Mouse (Mus musculus) heart, adult 8-10 months (tissue): ENCODE data around the gene Chst12. TPM values are rescaled to one million over a fixed set of nuclear protein-coding genes. Genes with fewer than 3 reads are reported as not detected.
A peak's percentile ranks its signal among the peaks of the same experiment; 100 is the strongest.
"Not testable (repeated sequence)": the region's sequence is repeated elsewhere in the genome, so short reads cannot be mapped to it uniquely, and the experiment has no call there.

ENCODE experiments used
- DNase-seq: peaks from one replicate; pipeline ENCODE4 v3.0.0; 2022; ENCODE audit warnings: low spot score
- total RNA-seq, 4 experiments: library from RNA; stranded (reverse); gene quantifications; 2 replicates each; pipeline ENCODE4 v1.2.4; 2022

The Chst12 gene
- 1 to 10 TPM; 3.9 to 5.2 (median 4.6) TPM for total RNA-seq

GRCm38 (mm10) chr5:140505208-140505780 is at the start of gene Chst12:
Gene Chst12, plus strand, starts transcription at chr5:140505550.
- DNase-seq = peak; percentile 99

- no peak for DNase-seq
Observed at GRCm38 (mm10) chr5:140461476-140461875, 43.9 kb upstream of the Chst12 start.

DNA sequence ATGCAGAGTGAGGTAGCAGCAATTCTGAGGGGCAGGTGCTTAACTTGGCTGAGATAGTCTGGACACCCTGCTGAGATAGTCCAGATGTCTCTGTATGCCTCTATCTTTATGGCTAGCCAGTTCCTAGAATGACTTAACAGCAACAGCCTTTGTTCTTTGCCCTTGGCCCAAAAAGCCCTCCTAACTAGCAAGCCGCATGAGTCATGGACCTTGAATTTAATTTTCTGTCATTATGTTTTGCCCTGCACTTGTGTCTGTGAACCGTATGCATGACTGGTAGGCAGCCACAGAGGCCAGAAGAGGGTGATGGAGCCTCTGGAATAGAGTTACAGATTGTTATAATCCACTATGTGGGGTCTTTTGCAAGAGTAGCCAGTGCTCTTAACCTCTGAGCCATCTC is 42.2 kb upstream of the Chst12 start:
- DNase-seq = not testable (repeated sequence)

DNA sequence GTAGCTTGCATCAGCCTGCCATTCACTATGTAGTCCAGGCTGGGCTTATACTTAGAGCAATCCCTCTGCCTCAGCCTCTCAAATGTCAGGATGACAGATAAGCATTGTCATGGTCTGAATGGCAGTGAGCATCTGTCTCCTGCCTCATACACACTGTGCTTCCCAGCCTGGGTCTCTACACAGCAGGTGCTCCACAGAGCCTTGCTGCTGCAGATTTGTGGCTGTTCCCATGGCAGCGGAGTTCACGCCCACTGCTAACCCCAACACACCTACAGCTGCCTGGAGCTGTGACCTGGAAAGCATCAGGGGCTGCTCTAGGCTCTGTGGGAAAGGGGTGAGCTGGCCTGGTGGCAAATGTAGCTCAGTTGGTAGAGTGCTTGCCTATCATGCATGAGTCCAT is 40.4 kb upstream of the Chst12 start:
- no peak for DNase-seq

- no peak for DNase-seq
Observed at GRCm38 (mm10) chr5:140472336-140472735, 33.0 kb upstream of the Chst12 start.

- DNase-seq = no peak
Observed at GRCm38 (mm10) chr5:140481458-140481857, 23.9 kb upstream of the Chst12 start.

GRCm38 (mm10) chr5:140491142-140491541 is 14.2 kb upstream of the Chst12 start:
- DNase-seq = no peak

GRCm38 (mm10) chr5:140492684-140493233 is 12.6 kb upstream of the Chst12 start:
- DNase-seq = no peak

DNA sequence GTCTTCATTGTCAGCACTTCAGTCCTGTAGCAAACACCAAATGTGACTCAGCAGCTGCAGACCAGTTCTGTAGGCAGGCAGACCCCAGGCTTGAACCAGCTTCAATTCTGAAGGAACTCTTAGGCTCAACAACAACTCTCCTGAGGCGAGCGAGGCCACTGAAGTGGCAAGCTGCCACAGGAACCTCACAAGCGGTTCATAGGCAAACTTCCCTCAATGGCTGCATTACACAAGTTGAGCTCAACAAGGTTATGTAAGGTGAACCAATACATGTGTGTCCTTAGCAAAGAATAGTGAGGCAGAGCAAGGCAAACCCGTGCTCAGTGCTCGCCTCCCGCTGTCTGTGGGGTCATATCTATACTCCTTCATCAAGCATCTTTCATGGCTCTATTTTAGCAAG is 7.2 kb upstream of the Chst12 start:
- DNase-seq = no peak

DNA sequence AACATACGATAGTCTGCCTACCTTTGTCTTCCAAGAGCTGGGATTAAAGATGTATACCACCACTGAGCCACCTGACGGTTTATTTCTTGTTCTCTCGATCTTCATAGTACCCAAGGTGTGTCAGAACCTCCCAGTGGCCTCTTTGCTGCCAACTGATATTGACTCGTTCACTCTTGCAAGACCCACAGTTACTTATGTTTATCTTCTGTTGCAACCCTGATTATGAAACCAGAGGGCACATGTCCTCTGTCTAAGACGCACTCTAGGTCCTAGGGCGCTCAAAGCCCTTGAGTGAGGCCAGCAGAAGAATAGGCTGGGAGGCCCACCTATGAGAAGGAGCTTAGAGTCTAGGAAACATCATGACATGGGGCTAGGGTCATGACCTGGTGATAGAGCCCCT is 4.6 kb upstream of the Chst12 start:
- no peak for DNase-seq

DNA sequence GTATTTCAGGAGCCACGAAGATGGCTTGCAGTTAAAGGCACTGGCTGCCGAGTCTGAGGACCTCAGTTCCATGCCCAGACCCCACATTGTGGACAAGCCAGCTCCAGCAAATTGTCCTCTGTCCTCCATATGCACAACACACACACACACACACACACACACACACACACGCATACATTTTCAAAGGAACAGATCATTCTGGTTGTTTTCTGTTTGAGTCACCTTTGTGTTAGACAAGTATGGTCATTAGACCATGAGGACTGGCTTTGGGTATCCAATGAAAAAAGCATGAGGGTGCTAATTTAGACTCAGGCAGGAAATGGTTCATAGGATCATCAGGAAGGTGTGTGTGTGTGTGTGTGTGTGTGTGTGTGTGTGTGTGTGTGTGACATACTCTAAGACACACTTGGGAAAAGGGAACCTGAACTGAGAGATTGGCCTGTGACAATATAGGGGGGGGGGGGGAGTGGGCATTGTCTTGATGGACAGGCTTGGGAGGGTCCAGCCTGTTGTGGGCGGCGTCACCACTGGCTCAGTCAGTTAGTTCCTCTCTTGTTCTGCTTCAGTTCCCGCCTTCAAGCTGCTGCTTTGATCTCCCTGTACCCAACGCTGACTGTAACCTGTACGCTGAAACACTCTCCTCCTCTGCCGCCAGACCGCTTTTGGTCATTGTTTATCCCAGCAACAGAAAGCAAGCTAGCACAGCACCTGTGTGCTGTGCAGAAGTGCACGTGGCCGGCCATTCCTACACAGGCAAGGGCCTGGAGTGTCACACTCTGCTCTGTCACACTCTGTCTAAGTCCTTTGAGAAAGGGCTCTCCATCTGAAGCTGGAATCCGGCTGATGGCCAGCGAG is 3.1 kb upstream of the Chst12 start:
- DNase-seq = no peak

- DNase-seq = peak; percentile 57
Observed at GRCm38 (mm10) chr5:140502925-140503324, 2.4 kb upstream of the Chst12 start.

DNA sequence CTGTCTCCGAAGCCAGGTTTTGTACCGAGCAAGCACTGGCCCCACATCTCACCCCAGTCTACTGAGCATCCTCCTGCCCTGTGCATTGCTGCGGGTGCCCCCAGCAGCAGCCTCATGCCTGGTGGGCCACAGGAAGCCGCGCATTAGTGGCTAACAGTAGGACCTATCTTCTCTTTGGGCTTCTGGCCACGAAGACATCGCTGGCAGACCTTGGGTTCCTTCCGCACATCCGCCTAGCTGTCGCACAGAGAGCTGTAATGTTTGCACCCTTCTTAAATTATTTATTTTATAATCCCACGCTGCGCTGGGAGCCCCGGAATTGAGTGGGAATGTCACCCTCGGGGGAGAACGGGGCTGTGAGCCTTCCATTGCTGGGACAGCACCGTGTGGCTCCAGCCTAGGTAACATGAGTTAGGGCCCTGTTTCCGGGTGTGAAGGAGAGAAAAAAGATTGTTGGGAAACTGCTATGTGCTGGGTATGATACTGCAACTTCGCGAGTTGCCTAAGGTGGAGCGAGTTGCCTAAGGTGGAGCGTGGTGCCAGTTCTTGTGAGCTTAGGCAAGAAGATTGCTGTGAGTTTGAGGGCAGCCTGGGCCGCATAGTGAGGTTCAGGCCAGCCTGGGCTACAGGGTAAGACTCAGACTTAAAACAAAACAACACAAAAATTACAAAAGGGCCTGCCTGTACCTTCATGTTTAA is 895 bp downstream of the Chst12 start:
- DNase-seq = no peak

DNA sequence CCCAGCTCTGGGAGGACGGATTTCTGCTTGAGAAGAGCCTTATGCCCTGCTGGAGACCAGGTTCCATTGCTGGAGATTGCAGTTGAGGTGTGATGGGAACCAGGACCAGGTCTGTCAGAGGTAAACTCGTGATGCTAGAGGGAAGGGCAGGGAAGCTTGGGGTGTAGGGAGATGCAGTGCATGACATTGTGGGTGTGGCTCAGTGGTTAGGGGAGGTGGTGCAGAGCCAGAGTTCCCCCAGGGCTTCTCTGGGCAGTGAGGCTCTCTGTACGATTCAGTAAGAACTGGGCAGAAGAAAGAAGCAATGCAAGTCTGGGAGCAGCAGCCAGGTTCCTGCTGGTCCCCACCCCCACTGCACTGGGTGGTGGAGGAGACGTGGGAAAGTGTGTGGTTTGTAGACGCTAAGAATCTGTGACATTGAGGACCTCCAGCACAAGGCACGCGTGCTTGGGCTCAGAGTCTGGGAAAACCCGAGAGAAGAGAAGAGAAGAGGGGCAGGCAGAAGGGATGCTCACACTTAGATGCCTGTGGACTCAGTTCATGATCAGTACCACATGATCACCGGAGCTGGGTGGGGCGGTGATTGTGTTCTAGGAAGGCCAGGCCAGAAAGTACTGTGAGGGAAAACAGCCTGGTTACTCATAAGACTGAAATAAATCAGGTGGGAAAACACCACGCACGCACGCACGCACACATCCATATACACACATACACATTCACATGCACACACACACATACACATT is 2.3 kb downstream of the Chst12 start:
- no peak for DNase-seq

DNA sequence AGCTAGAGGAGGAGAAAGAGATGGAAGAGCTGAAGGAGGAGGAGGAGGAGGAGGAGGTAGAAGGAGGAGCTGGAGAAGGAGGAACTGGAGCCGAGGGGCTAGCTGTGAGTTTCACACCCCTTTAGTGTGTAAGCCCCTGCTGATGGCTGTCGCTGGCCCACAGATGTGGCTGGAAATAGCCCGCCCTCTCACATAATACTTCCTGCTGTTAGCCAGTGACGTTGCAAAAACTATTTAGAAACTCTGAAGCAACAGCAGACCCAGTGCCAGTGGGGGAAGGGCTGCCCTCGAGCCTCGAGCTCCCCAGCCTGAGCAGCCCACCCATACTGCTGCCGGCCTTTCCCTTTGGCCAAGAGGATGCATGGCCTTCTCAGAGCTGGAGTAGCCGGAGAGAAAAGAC is 3.3 kb downstream of the Chst12 start:
- DNase-seq = no peak

DNA sequence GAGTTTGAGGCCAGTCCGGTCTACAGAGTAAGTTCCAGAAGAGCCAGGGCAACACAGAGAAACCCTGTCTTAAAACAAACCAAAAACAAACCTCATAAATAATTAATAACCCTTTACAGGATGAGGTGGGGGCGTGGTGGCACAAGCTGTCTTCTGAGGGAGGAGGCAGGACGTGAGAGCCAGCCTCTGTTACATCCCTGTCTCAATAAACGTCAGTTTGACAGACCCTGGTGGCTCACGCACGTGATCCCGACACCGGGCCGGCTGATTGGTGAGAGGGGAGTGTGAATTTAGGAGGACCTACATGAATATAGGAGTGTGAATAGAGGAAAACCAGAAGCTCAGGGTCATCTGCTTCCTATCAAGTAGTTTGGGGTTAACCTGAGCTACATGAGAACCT is 3.9 kb downstream of the Chst12 start:
- DNase-seq = no peak

GRCm38 (mm10) chr5:140510012-140511000 is 5.0 kb downstream of the Chst12 start:
- no peak for DNase-seq

DNA sequence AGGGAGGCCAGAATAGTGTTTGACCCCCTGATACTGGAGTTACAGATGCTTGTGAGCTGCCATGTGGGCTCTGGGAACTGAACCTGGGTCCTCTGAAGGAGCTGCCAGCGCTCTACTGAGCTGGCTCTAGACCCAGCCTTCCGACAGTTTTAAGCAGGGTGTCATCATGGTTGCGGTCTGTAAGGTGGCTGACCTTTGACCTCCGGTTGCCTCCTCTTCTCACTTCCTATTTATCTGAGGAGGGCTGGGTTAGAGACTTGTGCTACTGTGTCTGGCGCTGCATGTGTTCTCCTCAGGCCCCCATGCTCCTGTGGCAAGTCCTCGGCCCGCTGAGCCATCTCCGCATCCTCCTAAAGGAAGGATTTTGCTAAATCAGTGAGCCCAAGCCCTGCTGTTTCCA is 8.6 kb downstream of the Chst12 start:
- DNase-seq = no peak

- DNase-seq = no peak
Observed at GRCm38 (mm10) chr5:140514799-140515486, 9.6 kb downstream of the Chst12 start.
